Mouse (Mus musculus): Measurements from ENCODE around the gene Pkib.

Pkib gene

DNA sequence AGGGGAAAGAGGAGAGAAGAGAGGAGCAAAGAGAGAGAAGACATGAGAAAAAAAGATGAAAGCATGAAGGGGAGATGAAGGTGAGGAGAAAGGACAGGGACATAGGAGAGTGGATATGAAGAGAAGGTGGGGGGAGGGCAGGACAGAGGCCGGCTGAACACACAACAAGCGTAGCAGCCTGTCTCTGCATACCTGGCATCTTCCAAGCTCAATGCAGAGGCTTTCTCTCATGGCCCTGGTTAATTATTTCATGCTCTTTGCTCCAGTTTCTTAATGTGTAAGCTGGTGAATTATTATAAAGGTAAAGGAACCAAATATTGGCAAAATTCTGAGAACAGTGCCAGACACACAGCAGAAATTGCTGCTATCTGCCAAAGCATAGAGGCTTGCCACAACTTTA lies 109.6 kb downstream of the Pkib start:
- no peak for DNase-seq

DNA sequence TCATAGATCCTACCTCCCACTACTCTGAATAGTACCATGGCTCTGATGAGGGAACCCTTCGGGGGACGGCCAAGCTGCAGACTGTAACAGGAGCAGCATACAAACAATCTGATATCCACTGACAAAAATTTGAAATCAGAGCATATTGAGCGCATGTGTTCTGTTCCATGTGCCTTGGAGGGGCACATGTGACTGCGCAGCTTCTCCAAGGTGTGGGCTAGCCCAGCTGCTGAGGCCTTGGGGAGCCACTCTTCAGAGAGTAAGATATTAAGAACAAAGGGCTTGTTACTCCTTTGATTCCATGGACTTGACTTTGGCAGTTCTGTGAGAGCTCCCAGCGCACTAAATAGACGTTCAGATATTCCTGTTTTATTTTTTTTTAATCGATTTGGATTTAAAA lies 111.3 kb downstream of the Pkib start:
- DNase-seq = no peak

GRCm38 (mm10) chr10:57743606-57744016 lies 111.8 kb downstream of the Pkib start:
- DNase-seq = peak; percentile 51

- no peak for DNase-seq
These were observed 112.5 kb downstream of the Pkib start for GRCm38 (mm10) chr10:57744128-57744765.

DNA sequence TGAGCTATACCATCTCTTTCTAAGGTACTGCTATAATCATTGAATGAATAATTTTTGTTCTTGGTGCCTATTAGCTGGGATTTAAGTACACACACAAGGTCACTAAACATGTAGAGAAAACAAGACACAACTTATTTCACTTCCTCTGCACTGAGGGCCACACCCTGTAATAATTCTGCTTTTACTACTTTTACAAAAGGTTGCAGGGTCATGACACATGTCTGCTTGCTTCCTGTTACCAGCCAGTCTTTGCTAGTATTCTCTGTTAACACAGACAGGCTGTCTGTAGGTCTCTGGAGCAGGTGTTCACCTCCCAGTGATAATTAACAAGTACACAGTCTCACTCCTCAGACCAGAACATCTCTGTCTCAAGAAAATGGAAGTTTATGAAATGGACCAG lies 113.7 kb downstream of the Pkib start:
- no peak for DNase-seq

GRCm38 (mm10) chr10:57747127-57747526 lies 115.3 kb downstream of the Pkib start:
- DNase-seq = no peak

DNA sequence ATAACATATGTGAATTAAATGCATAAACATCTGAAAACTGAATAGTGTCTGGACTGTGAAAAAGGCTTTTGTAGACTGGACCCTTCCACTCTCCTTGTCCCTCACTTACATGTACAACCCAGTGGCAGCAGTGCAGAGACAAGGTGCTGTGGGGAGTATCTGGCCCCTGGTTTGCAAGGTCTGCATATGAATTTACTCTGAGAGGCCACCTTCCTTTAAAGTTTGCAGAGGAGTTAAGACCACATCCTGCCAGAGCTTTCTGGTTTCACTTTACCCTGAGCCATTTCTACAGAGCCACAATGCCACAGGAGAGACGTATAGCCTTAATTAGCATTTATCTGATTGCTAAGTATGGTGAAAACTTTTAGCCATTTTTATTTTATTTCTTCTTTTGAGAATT lies 121.6 kb downstream of the Pkib start:
- DNase-seq = peak; percentile 52

- no peak for DNase-seq
These were observed 123.5 kb downstream of the Pkib start for GRCm38 (mm10) chr10:57755201-57755736.

- no peak for DNase-seq
These were observed 127.2 kb downstream of the Pkib start for GRCm38 (mm10) chr10:57758999-57759398.

- DNase-seq = no peak
These were observed 128.9 kb downstream of the Pkib start for GRCm38 (mm10) chr10:57760694-57761093.

- DNase-seq = no peak
These were observed 131.3 kb downstream of the Pkib start for GRCm38 (mm10) chr10:57763044-57763443.

DNA sequence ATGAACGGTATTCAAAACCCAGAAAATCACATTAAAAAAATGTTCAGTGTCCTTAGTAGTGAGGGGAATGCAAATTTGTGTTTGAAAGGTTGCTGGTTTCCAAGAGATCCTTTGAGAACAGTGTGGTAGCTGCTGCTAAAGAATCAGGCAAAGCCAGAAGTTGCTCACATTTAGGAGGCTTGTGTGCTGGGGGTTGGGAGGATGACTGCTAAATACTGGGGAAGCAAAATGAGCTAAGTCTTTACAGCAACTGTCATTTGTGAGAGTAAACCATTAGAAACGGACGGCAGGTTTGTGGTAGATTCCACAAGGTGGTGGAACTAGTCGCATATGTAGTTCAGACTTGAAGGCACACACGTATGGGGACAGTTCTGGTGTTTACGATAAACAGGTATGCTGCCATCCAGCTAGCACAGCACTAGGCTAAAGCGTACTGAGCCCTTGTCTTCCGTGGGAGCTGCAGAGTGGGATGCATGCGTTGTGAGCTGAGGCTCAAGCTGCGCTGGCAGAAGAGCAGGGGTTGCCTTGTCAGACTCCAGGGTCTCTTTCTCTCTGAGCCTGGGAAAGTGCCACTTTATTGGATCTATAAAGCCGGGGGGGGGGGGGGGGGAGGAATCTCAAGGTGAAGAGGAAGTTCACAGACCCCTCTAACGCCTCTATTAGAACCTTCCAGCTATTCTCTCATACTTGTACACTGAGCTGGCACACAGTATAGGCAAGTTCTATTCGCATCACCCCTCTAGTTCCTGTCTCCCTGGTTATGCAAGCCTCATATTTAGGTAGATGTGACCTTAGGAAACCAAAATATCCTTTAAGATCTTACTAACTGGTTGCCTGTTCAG lies 151.7 kb downstream of the Pkib start:
- DNase-seq = no peak

DNA sequence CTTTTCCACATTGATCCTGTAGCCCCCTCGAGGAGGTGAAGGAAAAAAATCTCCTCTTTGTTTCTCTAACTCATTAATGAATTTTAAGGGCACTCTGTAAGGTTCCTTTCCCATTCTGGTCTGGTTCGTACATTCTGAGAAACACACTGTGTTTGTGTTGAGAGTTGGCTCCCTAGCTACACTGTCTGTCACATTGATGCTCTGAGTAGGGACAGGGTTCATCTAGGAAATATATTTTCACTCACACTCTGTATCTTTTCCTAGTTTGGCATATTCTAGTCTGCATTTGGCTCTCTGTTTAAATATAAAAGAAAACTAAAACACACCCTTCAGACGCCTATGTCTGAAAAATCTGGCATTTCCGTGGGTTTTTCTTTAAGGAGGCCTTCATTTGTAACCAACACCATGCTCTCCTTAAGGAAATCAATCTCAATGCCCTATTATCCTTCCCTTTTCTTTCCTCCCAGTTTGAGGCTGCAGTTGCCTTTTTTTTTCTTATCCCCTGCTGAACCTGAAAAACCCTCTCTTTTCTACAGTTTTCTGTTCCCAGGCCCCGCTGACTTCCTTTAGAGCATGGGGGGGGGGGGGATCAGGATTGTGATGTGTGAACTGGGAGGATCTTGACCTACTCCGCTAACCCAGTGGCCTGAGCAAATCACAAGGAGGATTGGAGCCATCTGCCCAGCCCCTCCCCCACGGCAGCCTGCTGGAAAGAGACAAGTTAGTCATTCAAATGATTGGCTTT lies 152.5 kb downstream of the Pkib start:
- peak; percentile 19 for DNase-seq

GRCm38 (mm10) chr10:57784876-57785150 lies 153.0 kb downstream of the Pkib start, which contains the start of gene Fabp7:
TSS of gene Fabp7 (plus strand) at chr10:57784881.
- no peak for DNase-seq

DNA sequence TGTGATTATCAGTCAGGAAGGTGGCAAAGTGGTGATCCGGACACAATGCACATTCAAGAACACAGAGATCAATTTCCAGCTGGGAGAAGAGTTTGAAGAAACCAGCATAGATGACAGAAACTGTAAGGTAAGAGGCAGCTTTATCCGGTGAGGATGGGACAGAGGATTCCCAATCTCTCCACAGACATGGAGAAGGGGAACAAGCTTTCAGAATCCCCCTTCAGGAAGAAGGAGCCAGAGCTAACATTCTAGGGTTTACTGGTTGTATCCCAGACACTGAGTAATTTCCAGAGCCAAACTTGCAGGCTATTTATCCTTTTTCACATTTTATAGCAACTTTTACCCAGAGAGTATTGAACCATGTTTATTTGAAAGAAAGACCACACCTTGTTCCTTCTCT lies 153.8 kb downstream of the Pkib start:
- DNase-seq = no peak
